Mouse (Mus musculus) cerebellum, adult 11 months (tissue): Measurements from ENCODE around the gene Tubb3.

Experiments used
- DNase-seq: peaks from one replicate; pipeline ENCODE4 v3.0.0; 2022

The Tubb3 gene

DNA sequence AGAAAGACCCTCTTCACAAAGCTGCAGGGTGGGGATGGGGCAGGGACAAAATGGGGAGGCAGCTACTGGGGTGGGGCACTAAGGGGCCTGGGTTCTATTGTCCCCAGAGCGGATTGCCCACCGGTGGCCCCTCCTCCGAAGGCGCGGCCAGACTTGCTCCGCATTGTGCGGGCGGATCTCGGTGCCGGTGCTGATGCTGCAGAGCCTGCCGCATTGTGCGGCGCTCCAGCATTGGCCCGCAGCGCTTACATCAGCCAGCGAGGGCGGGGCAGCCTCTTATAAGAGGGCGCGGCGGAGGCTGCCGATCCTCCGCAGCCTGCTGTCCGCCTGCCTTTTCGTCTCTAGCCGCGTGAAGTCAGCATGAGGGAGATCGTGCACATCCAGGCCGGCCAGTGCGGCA, at the start of gene Tubb3:
Gene Tubb3 (plus strand): TSS at position 179 of the 400 bp plus-strand sequence.
- peak; percentile 92 for DNase-seq

DNA sequence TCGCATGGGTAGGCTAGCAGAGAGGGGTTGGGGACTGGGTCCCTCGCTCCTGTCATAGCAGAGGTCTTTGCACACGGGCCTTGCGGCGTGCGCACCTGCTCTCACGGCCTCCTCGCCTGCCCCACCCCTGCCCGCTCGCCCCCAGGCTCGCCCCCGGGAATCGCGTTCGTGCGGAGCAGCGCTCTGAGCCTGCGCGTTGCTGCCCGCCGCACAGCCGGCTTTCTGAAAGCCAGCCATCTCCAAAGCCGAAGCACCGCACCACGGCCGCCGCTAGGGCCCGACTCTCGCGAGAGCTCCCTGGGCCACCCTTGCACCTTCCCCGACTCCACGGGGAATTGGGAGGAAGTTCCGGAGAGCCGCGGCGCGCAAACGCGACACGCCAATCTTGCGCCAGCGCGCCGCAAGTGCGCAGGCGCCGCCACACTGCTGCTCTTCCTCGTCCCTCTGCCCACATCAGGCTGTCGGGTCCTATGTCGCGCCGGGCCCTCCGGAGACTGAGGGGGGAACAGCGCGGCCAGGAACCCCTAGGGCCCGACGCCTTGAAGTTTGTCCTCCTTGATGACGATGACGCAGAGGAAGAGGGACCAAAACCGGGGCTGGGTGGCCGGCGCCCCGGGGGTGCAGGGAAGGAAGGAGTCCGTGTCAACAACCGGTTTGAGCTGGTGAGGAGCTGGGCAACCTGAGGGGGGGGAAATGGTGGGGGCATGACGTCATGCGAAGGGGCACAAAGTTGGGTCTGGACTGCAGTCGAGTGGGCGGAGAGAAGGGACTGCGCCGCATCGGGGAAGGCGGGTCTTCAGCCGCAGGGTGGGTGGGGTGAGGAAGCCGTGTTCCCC, 37.6 kb upstream of the Tubb3 start, which contains the start of gene Tcf25:
Gene Tcf25 (plus strand): TSS at position 351 of the 836 bp plus-strand sequence.
- DNase-seq: peak; percentile 96

DNA sequence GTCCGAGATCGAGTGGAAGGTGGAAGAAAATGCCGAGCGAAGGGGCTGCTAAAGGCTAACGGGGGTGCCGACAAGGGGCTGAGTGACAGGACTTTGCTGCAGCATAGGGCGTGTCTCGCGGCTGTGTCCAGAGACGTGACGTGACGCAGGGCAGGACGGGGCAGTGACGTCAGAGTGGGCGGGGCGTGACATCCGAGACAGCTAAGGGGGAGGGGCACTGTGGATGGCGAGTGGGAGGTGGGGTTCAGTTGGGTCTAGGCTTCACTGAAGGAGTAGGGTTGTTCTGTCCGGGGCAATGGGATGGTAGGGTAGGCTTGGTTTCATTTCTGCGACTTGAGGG, 37.0 kb upstream of the Tubb3 start:
- peak; percentile 92 for DNase-seq

DNA sequence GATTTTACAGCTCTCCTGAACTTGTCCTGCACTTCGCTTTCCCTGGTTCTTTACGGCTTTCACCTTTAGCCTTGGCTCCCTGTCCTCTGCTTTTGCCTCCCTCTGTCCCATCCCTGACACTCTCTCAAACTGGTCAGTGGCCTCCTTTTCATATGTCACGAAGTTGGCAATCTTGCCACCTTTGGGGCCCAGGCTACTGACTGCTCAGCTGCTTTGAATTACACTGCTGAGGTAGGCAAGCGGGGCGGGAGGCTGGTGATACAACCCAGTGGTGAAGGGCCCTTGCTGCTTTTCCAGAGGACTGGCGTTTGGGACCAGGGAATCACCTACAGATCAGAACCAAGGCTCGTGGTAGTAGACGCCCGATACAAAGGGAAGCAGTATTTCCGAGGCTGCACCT, 35.5 kb upstream of the Tubb3 start:
- no peak for DNase-seq

DNA sequence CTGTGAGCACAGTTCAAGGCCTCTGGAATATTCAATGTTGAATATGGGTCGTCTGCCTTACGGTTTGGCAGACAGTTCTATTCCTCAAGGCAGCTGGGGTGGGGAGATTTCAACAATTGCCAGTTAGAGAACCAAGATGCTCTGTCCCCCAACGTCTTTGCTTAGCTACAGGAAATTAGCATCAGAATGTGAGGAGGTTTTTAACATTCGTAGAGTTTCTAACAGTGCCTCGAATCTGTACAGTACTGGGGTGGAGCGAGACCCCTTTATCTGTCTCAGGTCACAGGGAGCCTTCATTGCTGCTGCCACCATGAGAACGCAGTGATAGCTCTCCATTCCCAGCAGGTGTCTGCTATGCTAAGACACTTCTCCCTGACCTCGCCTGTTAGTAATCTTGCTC, 35.1 kb upstream of the Tubb3 start:
- no peak for DNase-seq

DNA sequence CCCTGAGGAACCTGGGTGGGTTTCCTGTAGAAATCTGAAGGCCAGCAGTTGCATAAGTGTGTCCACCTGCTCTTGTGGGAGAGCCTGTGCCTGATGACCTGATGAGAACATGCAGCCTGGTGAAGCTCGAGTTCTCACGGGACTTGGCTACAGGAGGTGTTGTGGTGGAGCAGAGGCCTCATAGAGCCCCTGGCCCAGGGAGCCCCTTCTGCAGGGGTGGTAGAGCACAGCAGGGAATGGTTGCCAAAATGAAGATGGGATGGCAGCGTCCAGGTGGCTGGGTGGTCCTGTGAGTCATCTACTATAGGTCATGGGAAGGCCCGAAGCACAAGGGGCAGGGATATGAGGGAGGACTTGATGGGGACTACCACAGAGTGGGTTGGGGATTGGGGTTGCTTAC, 29.5 kb upstream of the Tubb3 start:
- no peak for DNase-seq

DNA sequence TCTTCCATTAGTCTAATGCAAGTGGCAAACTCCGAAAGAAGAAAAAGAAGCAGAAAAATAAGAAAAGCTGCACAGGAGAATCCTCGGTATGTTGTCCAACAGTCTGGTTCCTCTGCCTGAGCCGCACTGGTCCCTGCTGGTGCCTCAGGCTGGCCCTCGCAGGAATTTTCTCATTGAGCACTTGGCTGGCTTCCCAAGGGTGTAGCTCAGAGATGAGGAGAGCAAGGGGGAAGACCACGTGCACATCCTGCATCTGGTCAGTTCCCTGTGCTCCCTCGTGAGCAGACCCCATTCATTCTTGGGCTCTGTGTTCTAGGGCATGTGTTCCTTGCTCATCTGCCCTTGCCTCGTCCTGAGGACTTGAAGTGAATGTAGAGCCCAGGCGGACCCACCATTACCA, 28.7 kb upstream of the Tubb3 start:
- no peak for DNase-seq

DNA sequence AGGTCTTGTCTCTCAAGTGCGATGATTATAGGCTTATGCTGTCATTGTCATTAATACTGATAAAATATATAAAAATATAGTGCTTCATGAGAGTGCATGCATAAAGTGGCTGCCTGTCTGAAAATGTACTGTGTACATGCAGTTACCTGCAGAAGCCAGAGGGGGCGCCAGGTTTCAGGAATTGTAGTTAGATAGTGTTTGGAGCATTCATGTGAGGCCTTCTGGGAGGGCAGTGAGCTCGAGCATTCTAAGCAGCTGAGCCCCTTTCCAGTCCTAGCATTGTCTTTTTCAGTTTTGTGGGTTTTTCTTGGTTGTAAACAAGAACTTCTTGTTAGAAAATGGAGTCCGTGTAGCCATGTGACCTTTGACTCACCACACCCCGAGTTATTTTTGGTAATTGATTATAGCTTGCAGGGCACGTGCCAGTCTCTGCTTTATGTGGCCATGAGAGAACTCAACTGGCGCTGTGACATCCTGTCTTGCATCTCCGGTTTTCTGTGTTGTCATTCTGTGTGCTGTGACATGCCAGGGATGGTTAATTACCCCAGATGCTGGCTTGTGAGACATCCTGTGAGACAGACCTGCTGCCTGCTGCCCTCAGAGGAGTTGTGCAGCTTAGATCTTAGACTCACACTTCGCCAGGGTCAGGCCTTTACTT, 26.2 kb upstream of the Tubb3 start:
- DNase-seq: no peak

DNA sequence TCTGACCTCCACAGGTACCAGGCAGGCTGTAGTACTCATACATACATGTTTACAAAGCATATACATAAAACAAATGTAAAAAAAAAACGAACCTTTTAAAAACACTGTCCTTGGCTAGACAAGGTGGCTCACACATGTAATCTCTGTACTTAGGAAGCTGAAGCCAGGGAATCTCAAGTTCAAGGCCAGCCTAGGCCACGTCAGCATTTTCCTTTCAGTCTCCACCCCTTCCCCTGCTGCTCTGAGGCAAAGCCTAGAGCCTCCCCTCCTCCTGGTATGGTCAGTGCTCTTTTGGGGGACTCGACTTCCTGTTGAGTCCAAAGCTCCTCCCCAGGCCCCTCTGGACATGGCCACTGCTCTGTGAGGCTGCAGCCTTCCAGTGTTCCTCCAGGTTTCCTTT, 24.2 kb upstream of the Tubb3 start:
- no peak for DNase-seq

DNA sequence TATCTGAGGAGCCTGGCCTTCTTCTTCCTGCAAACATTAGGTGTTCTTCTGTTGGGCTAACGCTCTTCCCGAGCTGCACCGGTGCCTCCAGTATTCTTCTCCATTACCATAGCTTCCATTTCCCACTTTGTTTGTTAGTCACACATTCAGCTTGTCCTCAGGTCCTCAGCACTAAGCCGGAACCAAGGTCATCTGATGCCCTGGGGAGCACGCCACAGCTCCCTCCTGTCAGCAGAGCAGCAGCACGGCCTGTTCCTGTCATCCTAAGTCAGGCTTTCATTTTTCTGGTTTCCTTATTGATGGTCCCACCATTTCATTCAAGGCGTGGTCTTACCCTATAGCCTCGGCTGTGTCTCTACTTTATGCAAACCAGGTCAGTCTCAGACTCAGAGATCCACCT, 23.4 kb upstream of the Tubb3 start:
- DNase-seq: no peak

DNA sequence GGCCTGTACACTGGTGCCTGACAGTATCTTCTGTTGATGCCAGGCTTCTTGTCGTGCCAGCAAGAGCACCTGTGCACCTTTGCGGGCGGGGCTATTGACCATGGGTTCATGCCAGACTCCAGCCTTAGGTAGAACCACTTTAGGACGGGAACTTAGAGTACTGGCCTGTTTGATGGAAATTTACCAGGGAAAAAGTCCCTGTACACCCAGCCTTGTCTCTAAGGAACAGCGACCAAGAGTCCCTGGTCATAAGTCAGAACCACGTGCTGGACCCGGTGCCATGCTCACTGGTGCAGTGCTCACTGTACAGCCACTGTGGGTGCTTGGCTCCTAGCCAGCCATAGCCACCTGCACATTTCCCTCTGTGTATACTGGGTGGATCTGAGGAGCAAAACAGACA, 22.2 kb upstream of the Tubb3 start:
- DNase-seq: peak; percentile 56

DNA sequence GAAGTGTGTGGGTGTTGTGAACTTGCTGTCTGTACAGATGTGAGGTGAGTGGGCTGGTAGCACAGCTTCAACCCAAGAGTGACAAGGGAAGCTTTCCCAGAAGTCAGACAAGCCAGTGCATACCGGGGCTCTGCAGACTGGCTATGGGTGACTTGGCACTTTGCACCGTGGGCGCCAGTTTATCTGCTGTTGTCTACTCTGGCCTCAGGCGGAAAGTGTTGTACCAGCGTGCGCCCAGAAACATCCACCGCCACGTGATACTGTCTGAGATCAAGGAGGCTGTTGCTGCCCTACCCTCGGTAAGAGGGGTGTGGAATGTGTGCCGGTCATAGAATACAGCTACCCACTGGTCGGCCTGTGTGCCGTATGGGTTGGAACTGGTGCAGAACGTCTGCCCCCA, 12.9 kb upstream of the Tubb3 start:
- no peak for DNase-seq

DNA sequence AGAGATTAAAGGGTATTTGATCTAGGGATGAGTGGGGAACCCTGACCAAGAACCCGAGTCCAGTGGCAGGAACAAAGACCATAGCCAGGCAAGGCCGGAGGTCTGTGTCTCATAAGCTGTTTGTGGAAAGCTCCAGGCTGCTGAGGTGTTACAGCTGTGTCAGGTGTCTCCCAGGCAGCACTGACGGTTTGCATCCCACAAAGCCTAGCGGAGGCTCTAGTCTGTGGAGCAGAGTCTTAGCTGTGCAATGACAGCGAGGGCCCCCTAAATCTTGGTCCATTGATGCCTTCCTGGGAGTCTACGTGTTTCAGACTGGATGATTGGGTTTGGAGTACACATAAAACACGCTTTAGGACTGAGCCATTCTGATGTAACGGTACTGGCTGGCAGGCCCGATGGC, 9.3 kb upstream of the Tubb3 start:
- DNase-seq: no peak

DNA sequence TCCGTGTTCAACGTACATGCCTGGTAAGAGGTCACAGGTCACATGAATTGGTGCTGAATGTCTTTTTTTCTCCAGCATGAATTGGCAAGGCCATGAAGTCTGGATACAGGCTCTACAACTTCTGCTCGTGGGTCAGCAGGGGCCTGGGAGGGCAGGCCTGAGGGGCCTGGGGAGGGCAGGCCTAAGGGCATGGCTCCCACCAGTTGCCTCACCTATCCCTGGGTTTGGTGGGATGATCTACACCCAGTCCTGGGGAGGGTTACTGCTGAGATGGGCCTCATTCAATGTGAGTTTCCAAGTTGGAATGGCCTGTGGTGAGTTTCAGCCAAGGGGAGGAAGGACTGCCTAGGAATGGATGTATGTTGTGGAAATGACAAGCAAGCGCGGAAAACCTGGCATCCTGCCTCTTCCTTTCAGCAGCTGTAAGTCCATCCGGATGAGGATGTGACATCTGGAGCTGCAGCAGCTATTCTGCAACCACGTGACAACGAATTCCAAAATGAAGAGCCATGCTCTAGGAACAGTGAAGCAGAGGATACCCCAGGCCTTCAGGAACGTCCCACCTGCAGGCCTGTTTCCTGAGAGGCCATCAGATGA, 8.4 kb upstream of the Tubb3 start:
- DNase-seq: no peak

DNA sequence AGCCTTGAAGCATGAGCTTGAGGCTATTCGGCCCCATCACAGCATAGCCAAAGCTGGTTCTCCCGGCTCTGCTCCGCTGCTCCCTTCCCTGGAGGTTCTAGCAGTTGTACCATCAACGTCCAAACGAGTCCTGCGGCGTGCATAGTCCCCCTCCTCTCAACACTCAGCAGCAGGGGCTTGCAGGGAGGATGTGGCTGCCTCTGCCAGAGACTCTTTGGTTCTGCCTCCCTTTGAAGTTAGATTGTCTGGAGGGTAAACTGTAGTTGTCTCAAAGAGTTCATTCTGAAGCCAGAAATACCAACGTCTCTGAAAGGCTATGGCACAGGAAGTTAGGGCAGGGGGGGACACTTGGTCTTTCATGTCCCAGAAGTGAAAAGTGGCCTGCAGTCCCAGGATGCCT, 6.7 kb upstream of the Tubb3 start:
- no peak for DNase-seq

DNA sequence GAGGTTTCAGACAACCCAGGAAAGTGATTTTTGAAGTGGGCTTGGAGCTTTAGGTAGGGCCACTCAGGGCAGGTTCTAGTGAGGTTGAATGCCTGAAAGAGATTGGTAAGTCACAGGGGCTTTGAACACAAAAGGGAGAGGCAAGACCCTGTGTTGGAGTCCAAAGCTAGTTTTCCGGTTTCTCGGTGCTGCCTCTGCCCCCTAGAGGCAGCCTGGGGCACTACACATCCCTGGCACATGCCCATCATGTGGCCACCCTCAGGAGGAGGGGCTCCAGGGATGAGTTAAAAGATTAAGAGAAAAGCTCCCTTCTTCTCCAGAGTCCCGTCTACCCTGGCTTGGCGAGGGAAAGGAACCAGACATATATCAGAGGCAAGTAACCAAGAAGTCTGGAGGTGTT, 4.4 kb upstream of the Tubb3 start, which contains the start of gene Mc1r:
Gene Mc1r (plus strand): TSS at position 322 of the 400 bp plus-strand sequence.
- peak; percentile 66 for DNase-seq

DNA sequence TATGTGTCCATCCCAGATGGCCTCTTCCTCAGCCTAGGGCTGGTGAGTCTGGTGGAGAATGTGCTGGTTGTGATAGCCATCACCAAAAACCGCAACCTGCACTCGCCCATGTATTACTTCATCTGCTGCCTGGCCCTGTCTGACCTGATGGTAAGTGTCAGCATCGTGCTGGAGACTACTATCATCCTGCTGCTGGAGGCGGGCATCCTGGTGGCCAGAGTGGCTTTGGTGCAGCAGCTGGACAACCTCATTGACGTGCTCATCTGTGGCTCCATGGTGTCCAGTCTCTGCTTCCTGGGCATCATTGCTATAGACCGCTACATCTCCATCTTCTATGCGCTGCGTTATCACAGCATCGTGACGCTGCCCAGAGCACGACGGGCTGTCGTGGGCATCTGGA, 3.6 kb upstream of the Tubb3 start:
- DNase-seq: no peak

DNA sequence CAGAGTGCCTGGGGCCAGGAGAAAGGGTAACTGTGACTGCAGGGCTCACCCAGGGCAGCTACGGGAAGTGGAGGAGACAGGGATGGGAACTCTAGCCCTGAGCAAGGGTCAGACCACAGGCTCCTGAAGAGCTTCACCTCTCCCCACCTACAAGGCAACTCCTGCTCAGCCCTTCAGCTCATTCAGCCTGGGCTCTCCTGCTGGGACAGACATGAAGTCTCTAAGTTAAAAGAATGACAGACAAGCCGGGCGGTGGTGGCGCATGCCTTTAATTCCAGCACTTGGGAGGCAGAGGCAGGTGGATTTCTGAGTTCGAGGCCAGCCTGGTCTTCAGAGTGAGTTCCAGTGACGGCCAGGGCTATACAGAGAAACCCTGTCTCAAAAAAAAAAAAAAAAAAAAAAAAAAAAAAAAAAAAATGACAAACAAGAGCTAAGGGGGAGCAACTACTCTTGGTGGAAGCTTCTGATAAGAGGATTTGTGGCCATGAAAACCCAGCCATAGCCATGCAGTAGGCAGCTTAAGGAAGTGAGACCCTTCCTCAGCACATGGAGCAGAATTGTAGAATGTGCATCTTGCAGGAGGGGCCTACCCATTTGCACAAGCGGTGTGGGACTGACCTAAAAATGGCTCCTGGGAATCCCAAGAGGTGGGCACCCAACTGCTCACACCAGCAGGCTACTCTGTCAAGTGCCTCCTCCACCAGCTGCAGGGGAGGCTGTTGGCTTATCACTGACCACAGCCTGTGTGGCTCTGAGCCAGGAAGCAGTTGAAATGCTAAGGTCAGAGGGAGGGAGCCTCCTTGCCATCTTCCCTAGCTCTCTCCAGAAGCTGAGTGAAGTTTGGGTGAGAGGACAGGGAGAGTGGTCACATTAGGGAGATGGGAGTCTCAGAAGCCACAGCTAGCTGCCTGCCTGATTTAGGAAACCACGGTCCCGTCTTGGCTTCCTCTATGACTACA, 2.4 kb upstream of the Tubb3 start:
- no peak for DNase-seq

DNA sequence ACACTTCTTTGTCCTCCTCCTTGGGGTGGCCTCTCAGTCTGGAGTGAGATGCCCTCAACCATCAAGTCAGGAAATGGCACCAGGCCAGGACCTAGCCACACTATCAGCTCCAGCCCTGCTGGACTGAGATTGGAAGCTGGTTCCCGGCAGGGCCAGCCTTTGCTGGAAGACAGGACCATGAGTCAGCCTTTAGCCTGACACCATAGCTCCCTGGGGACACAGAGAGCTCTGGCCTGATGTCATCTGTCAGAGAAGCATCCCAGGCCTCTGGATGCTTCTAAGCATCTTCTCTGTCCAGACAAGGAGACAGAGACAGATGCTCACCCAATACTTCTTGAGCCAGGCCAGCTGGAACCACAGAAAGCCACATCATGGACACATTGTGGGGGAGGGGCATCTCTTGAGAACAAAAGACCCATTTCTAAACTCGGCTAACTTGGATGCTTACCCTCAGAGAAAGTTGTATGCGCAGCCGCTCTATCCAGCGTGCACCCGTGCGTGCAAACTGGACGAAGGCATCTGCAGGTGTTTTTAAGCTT, 1.1 kb upstream of the Tubb3 start:
- no peak for DNase-seq

DNA sequence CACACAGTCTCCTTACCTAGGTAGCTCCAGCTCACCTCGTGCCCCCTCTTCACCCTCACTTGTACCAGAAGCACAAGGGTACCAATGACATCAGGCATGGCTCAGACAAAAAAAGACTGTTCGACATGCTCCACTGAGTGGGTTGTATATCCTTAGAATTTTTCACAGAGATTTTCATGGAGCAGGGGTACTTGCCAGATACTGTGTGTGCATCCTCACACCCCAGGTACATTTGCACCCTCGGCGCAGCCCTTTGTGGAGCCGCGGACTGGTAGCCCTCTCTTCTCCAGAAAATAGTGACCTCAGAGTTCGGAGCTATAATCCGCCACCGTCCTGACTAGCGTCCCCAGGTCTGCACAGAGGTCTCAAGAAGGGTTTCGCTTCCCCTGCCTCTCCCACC, 436 bp upstream of the Tubb3 start:
- DNase-seq: no peak

DNA sequence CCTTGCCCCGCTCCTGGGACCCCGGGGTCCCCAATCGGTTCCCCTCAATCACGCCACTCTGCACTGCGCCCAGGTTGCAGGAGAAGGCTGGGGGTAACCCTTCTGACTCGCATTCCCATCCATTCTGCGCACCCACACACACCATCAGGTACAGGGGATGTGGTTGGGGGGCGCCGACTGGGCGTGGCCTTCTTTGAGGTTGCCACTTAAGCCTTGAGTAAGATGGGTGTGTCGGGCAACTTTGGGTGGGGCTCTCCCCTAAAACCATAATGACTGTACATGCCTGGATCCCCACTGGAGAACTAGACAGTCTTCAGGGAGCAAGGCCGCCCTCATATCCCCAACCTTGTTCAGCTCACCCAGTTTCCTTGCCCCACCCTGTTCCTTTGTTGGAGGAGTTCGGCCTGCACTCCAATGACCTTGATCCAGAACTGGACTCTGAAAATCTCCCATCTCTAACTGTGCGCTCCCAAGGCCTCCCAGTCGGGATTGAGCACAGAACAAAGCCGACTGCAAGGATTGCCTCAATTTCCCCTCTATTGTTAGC, 630 bp downstream of the Tubb3 start:
- DNase-seq: peak; percentile 49

DNA sequence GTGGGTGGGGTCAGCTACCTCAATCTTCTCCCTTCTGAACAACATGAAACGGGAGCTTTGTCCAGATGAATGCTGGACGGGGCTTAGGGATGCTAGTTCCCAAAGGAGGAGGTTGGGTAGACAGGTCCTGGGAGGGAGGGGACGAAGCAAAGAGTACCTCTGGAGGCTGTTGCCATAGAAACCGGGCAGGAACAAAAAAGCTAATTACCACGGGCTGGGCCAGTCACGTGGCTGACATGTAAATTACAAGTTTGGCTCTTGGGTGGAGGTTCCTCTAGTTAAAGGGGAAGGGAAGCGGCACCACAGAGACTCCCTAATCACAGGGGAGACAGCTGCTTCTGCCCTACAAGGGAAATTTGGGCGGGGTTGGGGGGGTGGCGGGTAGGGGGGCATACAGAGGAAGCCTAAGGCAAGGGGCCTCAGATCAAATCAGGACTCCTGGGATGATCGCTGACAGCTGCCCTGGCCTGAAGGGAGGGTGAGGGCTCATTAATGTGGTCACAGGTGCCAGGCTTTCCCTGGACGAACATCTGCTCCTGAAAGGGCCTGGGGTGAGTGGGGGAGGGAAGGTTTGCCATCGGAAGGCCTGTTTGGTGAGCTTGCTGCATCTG, 1.4 kb downstream of the Tubb3 start:
- DNase-seq: peak; percentile 53
